Mouse (Mus musculus) left cerebral cortex, adult 9 months (tissue): ENCODE results near the gene Rsph10b.
"Not testable (repeated sequence)": the region's sequence is repeated elsewhere in the genome, so short reads cannot be mapped to it uniquely, and the experiment has no call there.

Source experiments
- DNase-seq, 2 experiments: peaks; one replicate each; pipeline ENCODE4 v3.0.0; 2022; ENCODE audit warnings: low spot score in 2 of 2

The Rsph10b gene

GRCm38 (mm10) chr5:143993260-143993659 is 60.4 kb downstream of the Rsph10b start:
- no peak for DNase-seq

DNA sequence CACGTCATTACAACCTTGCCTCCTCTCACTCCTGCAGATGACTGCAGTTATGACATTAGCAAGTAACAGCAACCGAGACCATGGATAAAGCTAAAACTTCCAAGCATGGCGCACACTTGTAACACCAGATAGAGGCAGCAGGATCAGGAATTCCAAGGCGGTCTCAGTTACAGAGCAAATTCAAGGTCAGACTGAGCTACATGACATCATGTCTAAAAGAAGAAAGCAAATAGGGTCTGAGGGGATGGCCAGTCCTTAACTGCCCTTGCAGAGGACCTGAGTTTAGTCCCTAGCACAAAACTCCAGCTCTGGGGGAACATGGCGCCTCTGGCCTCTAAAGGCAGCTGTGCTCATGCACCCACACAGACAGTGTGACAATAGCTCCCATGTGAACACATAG is 61.0 kb downstream of the Rsph10b start:
- no peak for DNase-seq

DNA sequence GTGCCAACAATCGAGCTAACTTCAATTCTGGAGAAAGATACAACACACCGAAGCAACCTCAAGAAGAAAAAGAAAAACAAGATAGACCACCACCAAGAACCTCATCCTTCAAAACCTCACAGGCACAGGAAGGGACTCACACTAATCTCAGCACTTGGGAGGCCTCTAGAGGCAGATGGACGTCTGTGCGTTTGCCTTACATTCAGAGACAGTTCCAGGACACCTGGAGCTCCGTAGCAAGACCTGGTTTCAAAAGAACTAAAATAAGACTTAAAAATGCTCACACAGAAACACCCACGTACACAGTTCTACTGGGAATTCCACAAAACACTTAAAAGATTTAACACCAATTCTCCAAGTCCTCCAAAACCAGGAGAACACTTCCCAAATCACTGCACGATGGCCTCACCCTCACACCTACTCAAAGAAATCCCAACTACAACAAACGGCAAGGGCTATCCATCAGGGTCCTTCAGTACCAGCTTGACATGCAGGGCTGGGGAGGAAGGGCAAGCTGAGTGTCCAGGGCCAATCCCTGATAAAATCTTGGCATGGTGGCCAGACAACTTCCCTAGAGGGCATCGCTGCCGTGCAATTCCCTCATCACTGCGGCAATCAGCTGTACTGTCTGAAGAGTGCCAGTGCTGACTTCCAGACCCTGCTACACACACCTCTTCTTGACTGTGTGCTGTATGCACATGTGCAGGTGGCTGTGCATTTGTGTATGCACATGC is 62.0 kb downstream of the Rsph10b start:
- DNase-seq, result peak in 1 of 2 experiments; percentile 25

DNA sequence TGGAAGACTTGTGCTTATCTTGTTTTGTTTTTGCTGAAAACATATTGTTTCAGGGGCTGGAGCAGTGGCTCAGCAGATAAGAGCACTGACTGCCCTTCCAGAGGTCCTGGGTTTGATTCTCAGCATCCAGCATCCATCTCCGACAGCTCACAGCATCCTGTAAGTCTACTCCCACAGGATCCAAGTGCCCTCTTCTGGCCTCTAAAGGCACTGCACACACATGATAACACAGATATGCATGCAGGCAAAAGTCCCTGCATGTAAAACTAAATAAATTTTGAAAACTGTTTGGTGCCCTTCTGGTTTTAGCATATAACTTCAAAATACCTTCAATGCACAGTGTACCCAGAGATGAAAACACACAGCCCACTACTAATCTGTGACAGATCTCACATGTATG is 66.6 kb downstream of the Rsph10b start:
- DNase-seq, result no peak

DNA sequence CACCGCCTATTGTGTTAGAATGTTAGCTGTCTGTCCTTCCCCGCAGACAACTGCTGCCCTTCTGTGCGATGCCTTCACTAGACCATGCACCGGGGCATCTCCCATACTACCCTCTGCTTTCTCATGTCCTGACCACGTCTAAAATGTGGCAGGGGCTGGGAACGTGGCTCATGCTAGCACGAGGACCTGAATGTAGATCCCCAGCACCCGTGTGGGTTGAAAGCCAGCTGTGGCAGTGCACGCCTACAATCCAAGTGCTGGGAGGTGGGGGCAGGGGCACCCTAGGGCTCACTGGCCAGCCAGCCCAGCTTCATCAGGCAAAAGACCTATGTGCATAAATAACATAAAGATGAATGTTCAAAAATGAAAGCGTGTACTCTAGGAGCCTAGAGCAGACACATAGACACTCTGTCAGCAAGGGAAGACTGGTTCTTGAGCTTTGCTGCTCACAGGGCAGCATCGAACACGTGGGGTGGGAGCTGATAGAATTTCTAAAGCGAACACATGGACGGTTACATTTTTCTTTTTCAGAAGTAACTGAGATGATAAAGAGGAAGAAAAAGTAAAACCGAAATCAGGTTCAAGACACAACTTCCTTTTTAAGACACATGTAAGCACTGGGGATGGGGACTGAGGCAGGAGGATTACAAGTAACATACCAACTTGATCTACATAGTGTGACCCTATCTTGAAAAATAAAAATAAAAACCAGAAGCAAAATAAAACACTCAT is 69.8 kb downstream of the Rsph10b start:
- DNase-seq, result no peak

GRCm38 (mm10) chr5:144013366-144014134 is 80.7 kb downstream of the Rsph10b start:
- not testable (repeated sequence) for DNase-seq

DNA sequence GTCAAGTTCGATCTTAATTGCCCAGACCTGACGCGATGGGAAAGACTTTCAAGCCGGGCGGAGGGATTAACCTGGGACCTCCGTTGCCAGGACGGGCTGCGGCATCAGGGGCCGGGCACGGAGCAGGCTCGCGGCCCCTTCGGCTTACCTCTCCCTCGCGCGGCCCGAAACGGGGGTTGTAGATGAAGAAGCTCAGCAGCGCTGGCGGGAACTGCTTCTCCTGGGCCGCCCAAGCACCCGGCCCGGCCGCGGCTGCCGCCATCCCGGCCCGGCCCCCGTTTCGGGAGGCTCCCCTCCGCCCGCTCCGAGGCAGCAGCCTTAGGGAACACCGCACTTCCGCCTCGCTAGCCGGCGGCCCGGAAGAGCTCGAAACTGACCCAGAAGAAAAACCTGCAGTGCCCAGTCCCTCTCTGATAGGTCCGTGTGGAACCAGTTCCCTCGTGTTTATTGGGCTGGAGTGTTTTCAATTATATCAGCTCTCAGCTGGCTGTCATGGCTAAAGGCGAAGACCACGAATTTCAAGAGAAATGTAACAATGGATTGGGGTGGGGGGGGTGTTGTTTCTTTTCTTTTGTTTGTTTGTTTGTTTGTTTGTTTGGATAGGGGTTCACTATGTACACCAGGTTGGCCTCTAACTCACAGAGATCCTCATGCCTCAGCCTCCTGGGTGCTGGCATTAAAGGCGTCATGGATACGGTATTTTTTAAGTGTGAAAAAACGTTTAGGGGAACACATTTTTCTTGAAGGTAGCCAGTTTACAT is 81.9 kb downstream of the Rsph10b start, which contains the start of gene Ccz1:
Ccz1 (minus strand) TSS at position 327 of the 761 bp plus-strand sequence.
- peak; percentile 39 to 69 for DNase-seq

GRCm38 (mm10) chr5:144015312-144015650 is 82.4 kb downstream of the Rsph10b start:
- DNase-seq, result no peak

- DNase-seq, result no peak
Measured at GRCm38 (mm10) chr5:144015845-144016244, 83.0 kb downstream of the Rsph10b start.

- no peak for DNase-seq
Measured at GRCm38 (mm10) chr5:144026620-144027263, 93.9 kb downstream of the Rsph10b start, which contains the start of gene Ocm. Ocm (minus strand) TSS chr5:144026670.

DNA sequence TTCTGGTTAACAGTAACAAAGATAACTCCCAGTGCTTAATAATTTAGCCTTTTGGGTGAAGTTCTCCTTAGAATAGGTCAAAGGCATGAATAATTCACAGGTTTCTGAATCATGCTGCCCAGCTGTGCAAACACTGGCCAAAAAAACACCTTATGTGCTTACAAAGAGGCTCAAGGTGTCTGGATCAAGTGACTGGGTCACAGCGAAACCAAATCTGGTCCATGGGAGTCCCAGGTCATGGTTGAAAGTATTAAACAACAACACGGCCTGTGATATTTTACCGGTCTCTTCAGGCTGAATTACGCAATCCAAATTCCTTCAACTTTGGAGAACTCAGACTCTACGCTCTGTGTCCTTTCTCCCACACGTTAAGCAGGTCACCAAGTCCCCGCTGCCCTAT is 99.7 kb downstream of the Rsph10b start:
- no peak for DNase-seq

DNA sequence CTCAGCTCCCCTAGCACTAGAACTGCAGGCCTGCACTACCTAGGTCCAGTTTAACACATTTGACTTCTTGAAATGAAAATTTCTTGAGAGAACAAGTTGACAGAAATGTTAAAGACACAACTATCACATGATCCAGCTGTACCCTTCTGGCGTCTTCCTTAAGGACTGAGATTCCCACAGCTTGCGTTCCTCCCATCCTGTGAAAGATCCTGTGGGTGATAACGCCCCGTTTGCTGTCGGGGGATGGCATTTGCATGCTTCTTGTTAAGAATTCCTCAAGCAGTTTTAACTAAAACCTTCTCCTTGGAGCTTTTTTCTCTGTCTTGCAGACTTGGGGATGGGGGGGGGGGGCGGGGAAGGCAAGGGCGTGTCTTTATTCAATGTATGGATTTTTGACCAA is 101.7 kb downstream of the Rsph10b start:
- DNase-seq, result peak in 1 of 2 experiments; percentile 49
